Mouse (Mus musculus) kidney, adult 2 months (tissue): ENCODE measurements around the gene Gm26897. TPM values are rescaled to one million over a fixed set of nuclear protein-coding genes. Genes with fewer than 3 reads are reported as not detected.

Source experiments
- DNase-seq: peaks from one replicate; pipeline ENCODE4 v3.0.0; 2021
- H3K27ac ChIP-seq: fragments of 200-500 bp; 2 replicates; pipeline ENCODE4 v1.5.1; 2012; ENCODE audit warnings: low read depth, low read length, control low read depth, inconsistent platforms; ENCODE audit not compliant: insufficient read depth
- H3K27me3 ChIP-seq: fragments of 200-500 bp; replicated peaks from 2 replicates; pipeline ENCODE4 v1.6.1; 2012; ENCODE audit warnings: mild to moderate bottlenecking, moderate library complexity, low read length, inconsistent platforms; ENCODE audit not compliant: control insufficient read depth, insufficient read depth
- H3K36me3 ChIP-seq: fragments of 200-500 bp; 2 replicates; pipeline ENCODE4 v1.6.1; 2012; ENCODE audit warnings: mild to moderate bottlenecking, moderate library complexity, low read length, inconsistent platforms; ENCODE audit not compliant: control insufficient read depth, insufficient read depth
- H3K4me1 ChIP-seq: fragments of 200-500 bp; 2 replicates; pipeline ENCODE4 v1.6.1; 2011; ENCODE audit warnings: low read length; ENCODE audit not compliant: control insufficient read depth, insufficient read depth
- H3K4me3 ChIP-seq: fragments of 200-500 bp; 2 replicates; pipeline ENCODE4 v1.5.1; 2011; ENCODE audit warnings: mild to moderate bottlenecking, low read depth, low read length, control low read depth; ENCODE audit not compliant: insufficient read depth
- CTCF ChIP-seq: fragments of 200-500 bp; conservative IDR thresholded peaks from 2 replicates; pipeline ENCODE4 v1.5.1; 2011; ENCODE audit warnings: low read depth, mild to moderate bottlenecking, control low read depth, low read length, moderate library complexity, mixed read lengths; ENCODE audit not compliant: insufficient read depth, insufficient read length
- POLR2A ChIP-seq: fragments of 200-500 bp; IDR thresholded peaks from one replicate; pipeline ENCODE4 v1.6.1; 2011; ENCODE audit warnings: low read depth, low read length, control low read depth
- WGBS: fragments of 180-500 bp; shearing (Covaris S2); methylation state at CpG from one replicate; pipeline ENCODE4 v1.1.7; 2018; 5-methylcytosine and 5-hydroxymethylcytosine counted together
- polyA plus RNA-seq: library from polyadenylated mRNA; depleted of rRNA; stranded (reverse); fragments of >200 nt; gene quantifications from 2 replicates; pipeline ENCODE4 v1.2.3, GENCODE M21; 2012

The Gm26897 gene
- polyA plus RNA-seq, 1 experiment = not detected

DNA sequence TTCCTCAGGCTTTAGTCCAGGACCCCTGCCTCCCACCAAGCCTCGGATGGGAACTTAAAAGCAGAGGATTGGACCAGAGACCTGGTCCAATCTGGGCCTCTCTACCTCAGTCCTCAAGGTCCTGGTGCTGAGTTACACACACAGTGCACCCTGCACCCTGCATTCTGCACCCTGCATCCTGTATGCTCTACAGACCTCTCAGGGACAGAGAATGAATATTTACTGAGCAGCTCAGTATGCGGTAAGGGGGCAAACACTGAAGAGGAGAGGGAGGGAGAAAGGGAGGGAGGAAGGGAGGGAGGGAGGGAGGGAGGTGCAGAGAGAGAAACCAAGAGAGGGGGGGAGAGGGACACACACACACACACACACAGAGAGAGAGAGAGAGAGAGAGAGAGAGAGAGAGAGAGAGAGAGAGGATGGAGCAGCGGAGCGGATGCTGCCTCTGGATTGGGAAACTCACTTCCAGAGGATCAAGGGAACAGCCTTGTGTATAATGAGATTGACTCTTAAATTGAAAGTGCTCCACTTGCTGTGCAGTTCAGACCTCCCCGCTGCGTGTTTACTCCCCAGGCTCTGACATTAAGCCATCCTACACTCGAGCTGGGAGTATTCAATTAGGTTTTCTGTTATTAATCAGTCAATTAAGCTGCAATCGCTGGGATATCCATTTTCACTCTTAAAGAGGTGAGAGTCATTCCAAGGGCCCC, 24.4 kb upstream of the Gm26897 start:
- TF ChIP-seq POLR2A (no peak), CTCF (no peak)
- 47% methylated on average over 8 of the region's 8 CpGs for WGBS
- no peaks in the 10 kb centered on the region for H3K36me3 ChIP-seq
- no peak for DNase-seq
- H3K27ac ChIP-seq = no peak overlapping the region
- H3K4me3 ChIP-seq = no peak overlapping the region
- H3K27me3 ChIP-seq = no peaks in the 10 kb centered on the region
- H3K4me1 ChIP-seq = no peaks in the 10 kb centered on the region

DNA sequence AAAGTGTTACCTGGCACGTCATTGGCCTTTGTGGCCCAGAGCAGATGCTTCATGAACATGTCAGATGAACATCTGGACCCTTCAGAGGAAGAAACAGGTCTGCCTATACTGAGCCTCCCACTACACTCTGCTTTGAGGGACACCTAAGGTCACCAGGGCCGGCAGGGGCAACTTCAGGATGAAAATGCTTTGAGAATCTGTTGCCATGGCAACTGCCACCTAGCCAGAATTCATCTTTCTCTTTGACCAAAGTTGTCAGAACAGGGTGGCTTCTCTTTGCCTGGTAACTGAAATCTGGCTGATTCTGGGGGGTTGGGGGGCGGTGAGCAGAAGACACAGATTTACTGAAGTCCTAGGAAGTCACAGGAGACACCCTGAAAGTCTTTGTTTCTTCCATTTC, 14.7 kb upstream of the Gm26897 start:
- H3K27ac ChIP-seq = no peak overlapping the region
- H3K36me3 ChIP-seq = no peaks in the 10 kb centered on the region
- 58% methylated on average over 3 of the region's 3 CpGs for WGBS
- no peak overlapping the region for H3K4me3 ChIP-seq
- no peaks in the 10 kb centered on the region for H3K27me3 ChIP-seq
- no peaks in the 10 kb centered on the region for H3K4me1 ChIP-seq
- no peak for TF ChIP-seq CTCF
- TF ChIP-seq POLR2A = no peak
- no peak for DNase-seq

DNA sequence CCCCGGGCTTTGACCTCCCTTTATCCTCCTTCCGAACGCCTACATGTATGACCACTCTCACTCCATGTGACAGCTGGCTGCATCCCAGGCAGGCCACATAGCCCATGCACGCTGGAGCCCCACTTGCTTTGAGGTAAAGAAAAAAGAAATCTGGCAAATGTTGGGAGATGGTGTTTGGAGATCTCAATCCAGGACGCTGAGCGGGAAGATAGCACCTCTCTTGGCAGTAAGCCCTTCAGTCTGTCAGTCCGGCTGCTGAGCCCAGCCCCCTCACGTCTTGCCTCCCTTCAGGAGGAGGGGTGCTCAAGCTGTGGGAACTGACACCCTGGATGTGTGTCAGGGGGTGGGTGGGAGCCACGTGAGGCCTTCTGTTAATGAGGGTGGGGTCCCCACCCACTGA, 13.0 kb upstream of the Gm26897 start:
- Histone ChIP-seq H3K27me3 (no peaks in the 10 kb centered on the region), H3K36me3 (no peaks in the 10 kb centered on the region), H3K27ac (no peak overlapping the region), H3K4me3 (no peak overlapping the region), H3K4me1 (no peaks in the 10 kb centered on the region)
- TF ChIP-seq POLR2A (no peak), CTCF (no peak)
- DNase-seq = no peak
- WGBS = 66% methylated on average over 9 of the region's 9 CpGs

DNA sequence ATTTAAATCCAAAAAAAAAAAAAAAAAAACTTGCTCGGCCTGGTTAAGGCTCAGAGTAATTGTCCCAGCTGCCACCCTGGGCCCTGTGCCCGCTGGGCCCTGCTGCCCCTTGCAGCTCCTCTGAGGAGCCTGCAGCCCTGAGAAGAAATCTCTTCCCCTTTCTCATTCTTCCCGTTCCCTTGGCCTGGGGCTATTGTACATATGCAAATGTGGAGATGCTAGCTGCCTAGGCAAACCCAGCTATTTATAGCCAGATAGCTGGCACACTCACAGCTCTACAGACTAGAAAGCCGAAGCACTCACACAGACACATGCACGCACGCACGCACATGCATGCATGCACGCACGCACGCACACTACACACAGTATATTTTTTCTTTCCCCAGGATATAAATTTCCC, 9.0 kb upstream of the Gm26897 start:
- peak; percentile 7 for DNase-seq
- Histone ChIP-seq H3K36me3 (no peaks in the 10 kb centered on the region), H3K27me3 (no peaks in the 10 kb centered on the region), H3K4me3 (no peak overlapping the region), H3K27ac (no peak overlapping the region), H3K4me1 (no peaks in the 10 kb centered on the region)
- TF ChIP-seq CTCF = no peak
- TF ChIP-seq POLR2A = no peak
- whole genome bisulfite sequencing = 37% methylated on average over 10 of the region's 10 CpGs

DNA sequence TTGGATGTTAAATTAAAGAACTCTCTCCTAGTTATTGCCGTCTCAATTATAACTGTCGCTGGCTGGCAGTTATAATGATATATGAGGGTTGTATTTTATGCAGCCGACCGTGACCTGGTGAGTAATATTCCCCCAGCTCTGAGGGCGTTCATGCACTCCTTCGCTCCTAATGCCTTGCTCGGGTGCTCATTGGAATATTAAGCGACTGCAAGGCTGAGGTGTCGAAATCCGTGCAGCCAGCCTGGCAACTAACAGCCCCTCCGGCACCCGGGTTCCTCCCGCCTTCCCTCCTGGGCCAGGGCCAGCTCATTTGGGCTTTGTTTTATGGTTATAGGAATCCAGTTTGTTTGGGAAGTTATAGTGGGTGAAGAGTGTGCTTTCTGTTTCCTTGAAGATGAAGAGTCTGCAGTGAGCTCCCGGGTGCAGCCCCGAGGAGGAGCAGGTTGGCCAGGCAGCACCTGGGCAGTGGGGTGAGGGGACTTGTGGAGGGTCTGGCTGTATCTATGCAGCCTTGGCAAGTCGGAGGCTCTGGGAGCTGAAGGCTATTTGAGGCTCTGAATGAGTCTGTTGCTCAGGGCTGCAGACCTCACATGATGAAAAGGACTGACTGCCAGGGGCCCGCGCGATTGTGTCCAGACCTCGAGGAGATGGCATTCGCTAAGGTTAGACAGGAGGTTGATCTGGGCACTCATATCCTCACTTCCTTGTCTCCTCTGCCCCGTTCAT, 8.4 kb upstream of the Gm26897 start:
- TF ChIP-seq CTCF (no peak), POLR2A (no peak)
- Histone ChIP-seq H3K4me3 (no peak overlapping the region), H3K4me1 (no peaks in the 10 kb centered on the region), H3K27ac (no peak overlapping the region), H3K27me3 (no peaks in the 10 kb centered on the region), H3K36me3 (no peaks in the 10 kb centered on the region)
- 25% methylated on average over 22 of the region's 22 CpGs for WGBS
- DNase-seq = peak; percentile 26

DNA sequence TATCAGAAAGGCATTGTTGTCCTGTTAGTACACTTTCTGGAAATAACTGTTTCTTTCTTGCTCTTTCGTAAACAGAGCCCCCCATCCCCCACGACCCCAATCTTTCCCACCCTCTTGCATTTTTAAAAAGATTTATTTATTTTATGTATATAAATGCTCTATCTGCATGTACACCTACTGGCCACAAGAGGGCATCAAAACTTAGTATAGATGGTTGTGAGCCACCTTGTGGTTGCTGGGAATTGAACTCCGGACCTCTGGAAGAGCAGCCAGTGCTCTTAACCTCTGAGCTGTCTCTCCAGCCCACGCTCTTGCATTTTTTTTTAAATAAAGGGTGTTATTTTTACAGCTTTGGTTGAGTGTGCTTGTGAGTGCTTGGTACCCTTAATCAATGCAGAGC, 5.3 kb upstream of the Gm26897 start:
- Histone ChIP-seq H3K4me1 (no peaks in the 10 kb centered on the region), H3K4me3 (no peak overlapping the region), H3K27me3 (no peaks in the 10 kb centered on the region), H3K27ac (no peak overlapping the region), H3K36me3 (no peaks in the 10 kb centered on the region)
- no peak for DNase-seq
- TF ChIP-seq POLR2A (no peak), CTCF (0 out of 2 replicates have a peak, but pooled peaks have one; percentile 20)
- WGBS = 87% methylated on average over 4 of the region's 4 CpGs

DNA sequence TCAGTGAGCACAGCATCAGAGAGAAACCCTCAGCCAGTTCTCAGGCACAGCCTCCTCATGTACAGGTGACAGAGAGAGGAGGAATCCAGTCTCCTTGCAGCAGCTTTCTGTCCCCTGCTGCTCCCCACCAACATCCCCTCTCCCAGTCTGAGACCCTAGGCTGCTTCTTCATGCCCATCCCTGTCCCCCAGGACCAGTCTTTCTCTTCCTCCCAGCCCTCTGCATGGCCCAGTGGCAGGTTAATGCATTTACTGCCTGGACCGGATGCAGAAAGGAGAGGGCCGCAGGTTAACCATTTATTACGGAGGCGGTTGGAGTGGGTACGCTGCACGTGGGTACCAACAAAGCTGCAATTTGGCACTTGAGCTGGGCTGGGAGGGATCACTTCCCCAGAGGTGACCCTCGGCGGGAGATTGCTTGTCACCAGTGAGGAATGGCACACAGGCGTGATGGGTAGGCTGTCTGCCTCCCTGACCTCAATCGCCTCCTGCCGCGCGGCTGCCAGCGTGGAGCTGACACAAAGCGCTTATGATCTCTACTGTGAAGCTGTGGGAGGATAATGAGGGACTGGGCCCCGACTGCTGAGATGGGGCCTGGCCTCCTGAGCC, 3.1 kb upstream of the Gm26897 start:
- Histone ChIP-seq H3K4me1 (no peaks in the 10 kb centered on the region), H3K27me3 (no peaks in the 10 kb centered on the region), H3K36me3 (no peaks in the 10 kb centered on the region), H3K4me3 (no peak overlapping the region), H3K27ac (no peak overlapping the region)
- TF ChIP-seq CTCF = no peak
- TF ChIP-seq POLR2A = no peak
- WGBS = 25% methylated on average over 16 of the region's 16 CpGs
- DNase-seq = no peak
